Mouse (Mus musculus): ENCODE data around the gene Mrpl35. TPM values are rescaled to one million over a fixed set of nuclear protein-coding genes. Genes with fewer than 3 reads are reported as not detected.

Mrpl35 gene
- polyA plus RNA-seq, 1 experiment from 2014 or later = 66.2 TPM

Other genes starting within 250 kb of the Mrpl35 start
- 31.2 and 33.4 TPM in 2 replicates for gene Kdm3a, start 194.0 kb downstream of the Mrpl35 start, polyA plus RNA-seq (2014; fragmentation: Nextera tagmentation; extraction: Ambion mirVana)
- 19.0 and 23.6 TPM in 2 replicates for gene Reep1, start 119.4 kb downstream of the Mrpl35 start, polyA plus RNA-seq (2014; fragmentation: Nextera tagmentation; extraction: Ambion mirVana)
- gene Immt, start 4.4 kb upstream of the Mrpl35 start, polyA plus RNA-seq (2014; fragmentation: Nextera tagmentation; extraction: Ambion mirVana) = 342 and 349 TPM in 2 replicates
- 112 and 113 TPM in 2 replicates for gene Ptcd3, start 81.8 kb upstream of the Mrpl35 start, polyA plus RNA-seq (2014; fragmentation: Nextera tagmentation; extraction: Ambion mirVana)
- 17.0 and 17.6 TPM in 2 replicates for gene Polr1a, start 82.1 kb upstream of the Mrpl35 start, polyA plus RNA-seq (2014; fragmentation: Nextera tagmentation; extraction: Ambion mirVana)